Mouse (Mus musculus): Measurements from ENCODE around the gene Sap30. TPM values are rescaled to one million over a fixed set of nuclear protein-coding genes. Genes with fewer than 3 reads are reported as not detected.

Sap30 gene
- polyA plus RNA-seq, 1 experiment from 2014 or later = 87.7 TPM

- Histone ChIP-seq H3K4me1 (replicated peaks) (peaks cover 11% of the 10 kb centered on the region), H3K36me3 (no peaks in the 10 kb centered on the region), H3K4me2 (peak overlapping the region; percentile 36; the same call in 1 of the 2 replicates), H3K9me3 (no peaks in the 10 kb centered on the region), H3K4me3 (replicated peaks) (no peak overlapping the region), H3K9ac (replicated peaks) (no peak overlapping the region), H3K27ac (peak overlapping the region; percentile 41; the same call in 1 of the 2 replicates), H3K27me3 (no peaks in the 10 kb centered on the region)
- 70% methylated on average over 9 of the region's 9 CpGs for WGBS
- ATAC-seq (ENCODE audit: insufficient number of reproducible peaks, insufficient read depth, low FRiP score, low TSS enrichment, low read depth) = no peak
Observed at GRCm38 (mm10) chr8:57436437-57436796, 51.2 kb downstream of the Sap30 start.

GRCm38 (mm10) chr8:57435768-57436436 is 51.8 kb downstream of the Sap30 start:
- Histone ChIP-seq H3K36me3 (no peaks in the 10 kb centered on the region), H3K4me2 (peak overlapping the region; percentile 36), H3K9ac (replicated peaks) (no peak overlapping the region), H3K4me3 (replicated peaks) (no peak overlapping the region), H3K27ac (peak overlapping the region; percentile 41; the same call in 1 of the 2 replicates), H3K4me1 (replicated peaks) (peaks cover 11% of the 10 kb centered on the region), H3K9me3 (no peaks in the 10 kb centered on the region), H3K27me3 (no peaks in the 10 kb centered on the region; the same call in 1 of the 2 replicates)
- 34% methylated on average over 18 of the region's 18 CpGs for WGBS
- peak; percentile 26; the same call in 1 of the 2 replicates for ATAC-seq (ENCODE audit: insufficient number of reproducible peaks, insufficient read depth, low FRiP score, low TSS enrichment, low read depth)

DNA sequence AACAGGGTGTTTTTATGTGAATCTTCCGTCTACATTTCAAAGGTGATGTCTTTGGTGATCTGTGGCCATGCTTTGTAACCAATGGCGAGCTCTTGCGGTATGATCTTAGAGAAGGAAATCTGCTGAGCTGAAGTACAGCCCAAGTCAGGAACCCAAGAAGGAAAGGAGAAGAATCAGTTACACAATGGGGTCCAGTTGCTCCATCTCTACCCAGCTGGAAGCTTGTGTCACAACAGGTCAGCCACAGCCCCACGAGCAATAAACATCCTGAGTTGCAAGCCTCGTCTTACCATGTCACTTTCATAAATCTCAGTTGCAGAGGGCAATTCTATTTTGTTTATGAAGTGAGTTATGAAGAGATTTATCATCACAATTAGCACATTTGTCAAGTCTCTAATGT is 54.9 kb downstream of the Sap30 start:
- H3K4me1 ChIP-seq (replicated peaks) = peaks cover 11% of the 10 kb centered on the region
- WGBS = 85% methylated on average over 5 of the region's 5 CpGs
- peaks cover 5% of the 10 kb centered on the region; the same call in 1 of the 2 replicates for H3K27me3 ChIP-seq
- H3K9me3 ChIP-seq = no peaks in the 10 kb centered on the region
- H3K27ac ChIP-seq = no peak overlapping the region
- ATAC-seq (ENCODE audit: insufficient number of reproducible peaks, insufficient read depth, low FRiP score, low TSS enrichment, low read depth) = no peak
- H3K4me3 ChIP-seq (replicated peaks) = no peak overlapping the region
- no peak overlapping the region for H3K9ac ChIP-seq (replicated peaks)
- H3K4me2 ChIP-seq = no peak overlapping the region
- no peaks in the 10 kb centered on the region for H3K36me3 ChIP-seq

Other genes with a start within 250 kb of the Sap30 start
- 19.6 and 23.7 TPM in 2 replicates for gene Hand2, start 166.9 kb downstream of the Sap30 start, polyA plus RNA-seq (2016; fragmentation: Nextera tagmentation; extraction: Ambion mirVana)
- 3.9 and 4.4 TPM in 2 replicates for gene Scrg1, start 31.9 kb downstream of the Sap30 start, polyA plus RNA-seq (2016; fragmentation: Nextera tagmentation; extraction: Ambion mirVana)
- gene Hmgb2, start 24.0 kb upstream of the Sap30 start, polyA plus RNA-seq (2016; fragmentation: Nextera tagmentation; extraction: Ambion mirVana) = 584 and 630 TPM in 2 replicates
- 15.8 and 16.7 TPM in 2 replicates for gene Galnt7, start 165.2 kb upstream of the Sap30 start, polyA plus RNA-seq (2016; fragmentation: Nextera tagmentation; extraction: Ambion mirVana)

Measured in limb, embryonic 12.5 days (tissue).